Mouse (Mus musculus) megakaryocyte-erythroid progenitor cell, adult 5 weeks (primary cell): ENCODE data around the gene Pglyrp2. TPM values are rescaled to one million over a fixed set of nuclear protein-coding genes. Genes with fewer than 3 reads are reported as not detected.

Experiments
- polyA plus RNA-seq: library from polyadenylated mRNA; stranded (reverse); fragments of >175 nt; gene quantifications from 2 replicates; pipeline ENCODE4 v1.2.3, GENCODE M21; 2012

Gene Pglyrp2
- polyA plus RNA-seq, result 2.9 and 4.8 TPM in 2 replicates

DNA sequence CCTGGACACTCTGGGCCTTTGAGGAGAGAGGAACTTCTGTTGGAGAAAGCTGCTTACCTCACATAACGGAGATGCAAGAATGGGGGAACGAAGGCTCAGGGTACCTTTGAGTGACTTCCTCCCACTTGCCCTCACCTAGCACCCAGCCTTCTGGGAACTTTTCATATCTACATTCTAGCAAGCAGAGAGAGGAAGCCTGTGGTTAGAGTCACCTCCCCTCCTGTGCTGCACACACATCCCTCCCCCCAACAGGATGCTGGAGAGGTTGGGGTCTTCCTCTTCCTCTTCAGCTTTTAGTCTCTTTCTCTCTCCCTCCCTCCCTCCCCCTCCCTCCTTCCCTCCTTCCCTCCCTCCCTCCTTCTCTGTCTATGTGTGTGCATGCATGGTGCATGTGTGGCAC is at the start of gene Pglyrp2:
Gene Pglyrp2, minus strand, starts transcription at position 134 of the 400 bp plus-strand sequence.

DNA sequence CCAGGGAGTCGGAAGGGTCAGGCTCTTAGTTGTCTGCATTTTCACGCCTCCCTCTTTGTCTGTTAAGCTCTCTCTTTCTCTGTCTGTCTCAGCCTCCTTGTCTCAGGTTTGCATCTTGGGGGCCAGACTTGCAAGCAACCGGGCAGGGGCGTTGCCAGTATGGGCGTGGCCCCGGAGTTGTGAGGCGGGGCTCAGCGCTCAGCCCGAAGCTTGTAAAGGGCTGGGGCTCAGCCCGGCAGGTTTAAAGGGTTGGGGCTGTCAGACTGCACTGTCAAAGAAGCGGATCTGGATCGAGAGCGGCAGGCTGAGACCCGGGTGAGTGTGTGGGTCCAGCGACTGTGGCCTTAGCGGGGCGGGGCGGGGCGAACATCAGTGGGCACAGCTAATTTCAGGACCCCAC is 28.5 kb upstream of the Pglyrp2 start, which contains the start of gene Cyp4f39:
Gene Cyp4f39, plus strand, starts transcription at position 242 of the 400 bp plus-strand sequence.

DNA sequence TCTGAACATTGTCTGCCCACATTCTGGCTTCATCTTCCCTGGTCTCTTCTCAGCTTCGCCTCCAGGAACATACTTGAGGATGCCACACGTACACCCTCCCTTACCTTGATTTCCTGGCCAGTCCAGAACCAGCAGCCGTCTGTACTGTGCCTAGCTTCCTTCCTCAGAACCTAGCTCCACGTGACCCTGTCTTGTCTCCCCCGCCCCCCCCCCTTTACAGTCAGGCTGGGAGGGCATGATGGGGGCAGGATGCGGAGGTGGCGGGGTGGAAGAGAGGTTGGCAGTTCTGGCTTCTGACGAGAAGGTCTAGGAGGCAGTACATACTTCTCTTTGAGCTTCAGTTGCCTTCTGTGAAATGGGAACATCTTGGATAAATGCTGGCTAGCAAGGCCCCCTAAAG is 20.6 kb downstream of the Pglyrp2 start, which contains the start of gene Rasal3:
Gene Rasal3, minus strand, starts transcription at position 167 of the 400 bp plus-strand sequence.

DNA sequence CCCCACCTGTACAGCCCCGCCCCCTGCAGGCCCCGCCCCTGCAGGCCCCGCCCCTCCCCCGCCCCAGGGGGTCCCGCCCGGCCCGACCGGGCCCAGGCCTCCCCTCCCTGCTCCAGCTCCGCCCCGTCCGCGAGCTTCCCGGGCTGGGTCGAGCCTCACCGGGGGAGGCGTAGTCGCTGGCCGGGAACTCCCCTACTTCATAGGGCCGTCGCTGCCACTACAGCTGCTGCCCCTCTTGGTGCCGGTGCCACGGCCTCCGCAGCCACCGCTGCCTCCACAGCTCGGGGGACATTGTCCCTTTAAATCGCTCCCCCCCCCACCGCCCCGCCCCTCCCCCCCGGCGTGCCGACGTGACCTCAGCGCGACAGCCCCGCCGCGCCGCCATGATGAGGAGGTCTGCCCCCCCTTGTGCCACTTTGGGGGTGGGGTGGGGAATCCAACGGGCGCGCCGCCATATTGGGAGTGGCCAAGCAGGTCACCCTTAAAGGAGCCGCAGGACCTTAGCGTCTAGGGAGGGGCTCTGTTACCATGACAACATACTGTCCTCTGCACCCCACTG is 34.8 kb downstream of the Pglyrp2 start, which contains the start of gene Wiz:
Gene Wiz, minus strand, starts transcription at position 339 of the 559 bp plus-strand sequence.

Other genes with a start within 250 kb of the Pglyrp2 start
- 0.12 TPM in 1 of 2 replicates, not detected in the other for gene Ephx3, start 234.6 kb downstream of the Pglyrp2 start, polyA plus RNA-seq
- gene Brd4, start 139.4 kb downstream of the Pglyrp2 start, polyA plus RNA-seq, result 241 and 382 TPM in 2 replicates
- 304 and 360 TPM in 2 replicates for gene Akap8, start 102.9 kb downstream of the Pglyrp2 start, polyA plus RNA-seq
- gene Akap8l, start 73.6 kb downstream of the Pglyrp2 start, polyA plus RNA-seq, result 138 and 164 TPM in 2 replicates
- 84.1 and 101 TPM in 2 replicates for gene Wiz, start 34.7 kb downstream of the Pglyrp2 start, polyA plus RNA-seq
- gene Rasal3, start 20.6 kb downstream of the Pglyrp2 start, polyA plus RNA-seq, result 62.6 and 69.4 TPM in 2 replicates
- gene Cyp4f39, start 28.6 kb upstream of the Pglyrp2 start, polyA plus RNA-seq, result 0.24 and 0.26 TPM in 2 replicates
- gene Cyp4f17, start 81.9 kb upstream of the Pglyrp2 start, polyA plus RNA-seq, result 0.80 and 0.89 TPM in 2 replicates
- 3.6 and 4.7 TPM in 2 replicates for gene Cyp4f16, start 112.4 kb upstream of the Pglyrp2 start, polyA plus RNA-seq
- not detected in 2 replicates for gene Cyp4f37, start 197.1 kb upstream of the Pglyrp2 start, polyA plus RNA-seq
- gene Cyp4f40, start 234.7 kb upstream of the Pglyrp2 start, polyA plus RNA-seq, result not detected in 2 replicates